Mouse (Mus musculus): ENCODE data around the gene Ubqln4.
A peak's percentile ranks its signal among the peaks of the same experiment; 100 is the strongest.

Ubqln4 gene

DNA sequence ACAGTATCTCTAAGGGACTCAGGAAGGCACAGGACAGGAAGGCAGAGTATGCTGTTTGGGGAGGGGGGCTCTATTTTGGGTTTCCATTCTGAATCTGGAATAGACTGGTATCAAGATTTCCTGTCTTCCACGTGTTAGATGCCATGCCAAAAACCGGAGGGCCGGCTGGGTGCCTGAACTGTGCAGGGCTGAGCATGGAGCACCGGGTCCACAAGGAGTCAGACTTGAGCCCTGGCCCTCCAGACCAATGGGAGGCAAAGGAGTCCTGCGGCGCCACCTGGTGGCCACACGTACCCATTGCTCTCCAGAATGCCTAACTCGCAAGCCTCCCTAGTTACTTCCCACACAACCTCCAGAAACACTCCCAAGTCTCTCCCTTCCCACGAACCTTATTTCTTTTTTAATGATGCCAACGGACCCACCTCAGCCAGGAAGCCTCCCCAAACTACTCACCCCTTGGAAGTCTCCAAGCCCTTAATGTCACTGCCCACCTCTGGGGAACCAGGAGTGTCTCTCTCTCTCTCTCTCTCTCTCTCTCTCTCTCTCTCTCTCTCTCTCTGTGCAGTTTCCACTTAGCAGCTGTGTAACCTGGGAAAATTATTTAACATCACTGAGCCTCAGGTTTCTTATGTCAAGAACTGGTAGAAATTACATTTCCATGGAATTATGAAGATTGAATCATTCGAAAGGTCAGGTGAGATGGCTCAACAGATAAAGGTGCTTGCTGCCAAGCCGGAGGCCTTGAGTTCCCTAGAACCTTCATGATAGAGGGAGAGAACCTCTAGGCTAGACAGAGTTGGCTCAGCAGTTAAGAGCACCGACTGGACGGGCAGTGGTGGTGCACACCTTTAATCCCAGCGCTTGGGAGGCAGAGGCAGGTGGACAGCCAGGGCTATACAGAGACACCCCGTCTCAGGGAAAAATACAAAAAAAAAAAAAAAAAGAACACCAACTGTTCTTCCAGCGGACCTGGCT is 27.1 kb upstream of the Ubqln4 start:
- DNase-seq (ENCODE audit: low spot score) = peak; percentile 95

DNA sequence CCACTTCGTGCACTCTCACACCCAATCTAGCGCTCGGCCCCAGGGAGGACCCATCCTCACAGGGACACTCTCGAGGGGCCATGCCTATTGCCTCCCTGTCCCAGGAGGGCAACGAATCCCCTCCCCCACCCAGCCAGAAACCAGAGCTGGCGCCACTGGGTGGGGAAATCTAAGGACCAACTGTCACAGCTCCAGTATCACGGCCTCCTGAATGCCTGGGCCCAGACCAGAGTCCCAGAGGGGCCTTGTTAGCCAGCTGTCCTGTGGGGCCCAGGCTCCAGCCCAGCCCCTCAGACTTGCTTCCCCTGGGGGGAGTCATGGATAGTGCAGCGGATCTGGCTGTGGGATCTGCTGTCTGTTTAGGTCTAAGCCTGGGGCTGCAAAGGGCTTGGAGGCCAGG is 26.0 kb upstream of the Ubqln4 start:
- peak; percentile 63 for DNase-seq (ENCODE audit: low spot score)

DNA sequence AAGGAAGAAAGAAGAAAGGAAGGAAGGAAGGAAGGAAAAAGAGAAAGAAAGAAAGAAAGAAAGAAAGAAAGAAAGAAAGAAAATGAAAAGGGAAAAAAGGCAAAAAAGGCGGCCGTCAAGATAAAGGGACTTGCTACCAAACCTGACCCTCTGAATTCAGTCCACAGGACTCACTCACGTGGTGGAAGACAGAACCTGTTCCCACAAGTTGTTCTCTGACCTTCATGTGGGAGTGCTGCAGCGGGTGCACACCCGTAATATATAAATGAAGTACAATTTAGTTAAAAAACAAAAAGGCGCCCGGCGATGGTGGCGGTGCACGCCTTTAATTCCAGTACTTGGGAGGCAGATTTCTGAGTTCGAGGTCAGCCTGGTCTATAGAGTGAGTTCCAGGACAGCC is 24.9 kb upstream of the Ubqln4 start:
- DNase-seq (ENCODE audit: low spot score) = no peak

- DNase-seq (ENCODE audit: low spot score) = no peak
These were observed 24.2 kb upstream of the Ubqln4 start for GRCm38 (mm10) chr3:88529204-88530000.

- DNase-seq (ENCODE audit: low spot score) = no peak
These were observed 23.3 kb upstream of the Ubqln4 start for GRCm38 (mm10) chr3:88530082-88530864.

- DNase-seq (ENCODE audit: low spot score) = peak; percentile 90
These were observed 21.9 kb upstream of the Ubqln4 start for GRCm38 (mm10) chr3:88531348-88532298.

- no peak for DNase-seq (ENCODE audit: low spot score)
These were observed 21.3 kb upstream of the Ubqln4 start, which contains the start of gene Mex3a for GRCm38 (mm10) chr3:88532299-88532674. Gene Mex3a, plus strand, starts transcription at chr3:88532395.

- DNase-seq (ENCODE audit: low spot score) = peak; percentile 65
These were observed 20.7 kb upstream of the Ubqln4 start for GRCm38 (mm10) chr3:88532689-88533511.

- DNase-seq (ENCODE audit: low spot score) = no peak
These were observed 19.9 kb upstream of the Ubqln4 start for GRCm38 (mm10) chr3:88533706-88534105.

- DNase-seq (ENCODE audit: low spot score) = no peak
These were observed 18.6 kb upstream of the Ubqln4 start for GRCm38 (mm10) chr3:88535005-88535404.

- DNase-seq (ENCODE audit: low spot score) = no peak
These were observed 18.0 kb upstream of the Ubqln4 start for GRCm38 (mm10) chr3:88535527-88535926.

- DNase-seq (ENCODE audit: low spot score) = peak; percentile 71
These were observed 17.2 kb upstream of the Ubqln4 start for GRCm38 (mm10) chr3:88536103-88536930.

- DNase-seq (ENCODE audit: low spot score) = no peak
These were observed 16.4 kb upstream of the Ubqln4 start for GRCm38 (mm10) chr3:88537146-88537545.

GRCm38 (mm10) chr3:88538271-88539145 is 15.1 kb upstream of the Ubqln4 start:
- peak; percentile 48 for DNase-seq (ENCODE audit: low spot score)

DNA sequence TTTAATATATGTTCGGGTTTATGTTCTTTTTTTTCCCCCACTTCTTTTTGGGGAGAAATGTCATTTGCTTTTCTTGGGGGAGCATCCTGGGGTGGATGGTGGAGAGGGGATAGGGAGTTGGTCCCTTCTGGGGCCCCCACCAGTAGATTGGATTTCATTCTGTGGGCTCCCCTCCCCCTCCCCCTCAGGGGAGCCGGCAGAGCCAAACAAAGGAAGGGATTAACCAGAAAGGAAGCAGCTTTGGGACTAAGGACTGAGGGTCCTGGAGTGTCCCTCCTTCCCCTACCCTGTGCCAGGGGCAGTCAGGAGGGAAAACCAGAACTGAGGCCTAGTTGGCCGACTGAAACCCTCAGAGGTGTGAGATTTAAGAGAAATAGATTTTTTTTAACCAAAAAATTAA is 14.2 kb upstream of the Ubqln4 start:
- peak; percentile 67 for DNase-seq (ENCODE audit: low spot score)

DNA sequence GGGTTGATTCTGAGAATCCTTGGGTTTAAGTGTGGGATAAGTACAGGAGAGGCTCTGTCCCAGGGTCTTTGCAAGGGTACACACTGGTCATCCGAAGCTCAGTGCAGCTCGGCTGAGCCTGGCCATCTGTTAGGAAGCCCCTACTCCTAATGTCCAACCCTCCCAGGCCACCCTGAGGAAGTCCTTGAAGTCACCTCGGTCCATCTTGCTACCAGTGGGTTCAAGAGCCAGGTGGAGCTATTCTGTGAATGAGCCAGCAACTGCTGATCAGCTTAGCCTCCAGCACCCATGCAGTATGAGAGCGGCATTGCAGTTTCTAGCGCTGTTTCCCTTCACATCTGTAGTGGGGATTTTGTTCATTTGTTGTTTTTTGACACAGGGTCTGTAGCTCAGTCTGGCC is 13.5 kb upstream of the Ubqln4 start:
- no peak for DNase-seq (ENCODE audit: low spot score)

DNA sequence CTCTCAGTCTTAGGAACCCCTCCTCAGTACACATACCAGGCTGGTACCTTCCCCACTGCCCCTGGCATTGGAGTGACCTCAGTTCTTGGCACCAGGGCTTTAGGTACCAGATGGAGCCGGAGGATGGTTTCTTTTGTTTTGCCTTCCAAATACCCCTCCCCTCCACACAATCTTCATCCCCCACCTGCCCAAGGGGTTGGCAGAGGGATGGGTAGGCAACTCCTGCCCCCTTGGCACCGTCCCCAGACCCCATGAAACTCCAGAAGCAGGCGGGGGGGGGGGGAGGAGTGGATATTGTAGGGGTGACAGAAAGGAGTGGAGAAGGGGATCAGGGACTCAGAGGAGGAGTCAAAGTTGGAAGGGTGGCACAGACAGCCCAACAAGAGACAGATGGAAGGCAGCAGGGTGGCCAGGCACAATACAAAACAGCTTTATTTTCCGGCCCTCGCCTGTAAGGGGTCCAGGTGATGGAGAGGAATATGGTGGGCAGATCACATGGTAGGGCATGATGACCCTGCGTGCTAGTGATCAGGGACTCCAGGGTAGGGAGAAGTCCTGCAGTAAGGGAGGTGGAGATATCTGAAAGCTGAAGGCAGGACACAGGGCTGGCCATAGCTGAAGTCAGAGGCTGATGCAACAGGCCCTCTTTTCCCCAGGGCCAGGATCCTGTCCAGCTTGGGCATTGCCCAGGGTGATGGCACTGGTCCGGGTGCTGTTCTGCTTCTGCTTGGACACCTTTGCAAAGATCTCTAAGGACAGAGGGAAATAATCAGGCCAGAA is 11.7 kb upstream of the Ubqln4 start:
- no peak for DNase-seq (ENCODE audit: low spot score)

Measured in retina, embryonic 14.5 days (tissue).